Mouse (Mus musculus) thymus, adult 2 months (tissue): Measurements from ENCODE around the gene Atp1a2. TPM values are rescaled to one million over a fixed set of nuclear protein-coding genes. Genes with fewer than 3 reads are reported as not detected.
"Not testable (repeated sequence)": the region's sequence is repeated elsewhere in the genome, so short reads cannot be mapped to it uniquely, and the experiment has no call there.

ENCODE experiments used
- DNase-seq: peaks from one replicate; pipeline ENCODE4 v3.0.0; 2021
- H3K27ac ChIP-seq: fragments of 200-500 bp; 2 replicates; pipeline ENCODE4 v1.5.1; 2012; ENCODE audit warnings: low read length, control low read depth; ENCODE audit not compliant: control insufficient read depth, insufficient read depth
- H3K27me3 ChIP-seq: fragments of 200-500 bp; 2 replicates; pipeline ENCODE4 v1.6.1; 2012; ENCODE audit warnings: mild to moderate bottlenecking, low read length, moderate library complexity, mixed read lengths; ENCODE audit not compliant: control insufficient read depth, insufficient read depth
- H3K36me3 ChIP-seq: fragments of 200-500 bp; 2 replicates; pipeline ENCODE4 v1.6.1; 2012; ENCODE audit warnings: mild to moderate bottlenecking, low read length, moderate library complexity; ENCODE audit not compliant: control insufficient read depth, insufficient read depth
- H3K4me1 ChIP-seq: fragments of 200-500 bp; replicated peaks from 2 replicates; pipeline ENCODE4 v1.6.1; 2012; ENCODE audit warnings: low read length; ENCODE audit not compliant: control insufficient read depth, insufficient read depth
- H3K4me3 ChIP-seq: fragments of 200-500 bp; 2 replicates; pipeline ENCODE4 v1.5.1; 2012; ENCODE audit warnings: mild to moderate bottlenecking, low read length, control low read depth, moderate library complexity; ENCODE audit not compliant: control insufficient read depth, insufficient read depth
- CTCF ChIP-seq: fragments of 200-500 bp; IDR thresholded peaks from 2 replicates; pipeline ENCODE4 v1.5.1; 2012; ENCODE audit warnings: mild to moderate bottlenecking, control low read depth, low read length, moderate library complexity, borderline replicate concordance; ENCODE audit not compliant: control insufficient read depth, poor library complexity, insufficient read depth; ENCODE audit errors: extremely low read depth
- POLR2A ChIP-seq: fragments of 200-500 bp; IDR thresholded peaks from 2 replicates; pipeline ENCODE4 v1.6.1; 2012; ENCODE audit warnings: mild to moderate bottlenecking, low read length, control low read depth, moderate library complexity; ENCODE audit not compliant: control insufficient read depth, poor library complexity, insufficient read depth; ENCODE audit errors: extremely low read depth
- WGBS: fragments of 180-500 bp; shearing (Covaris S2); methylation state at CpG from one replicate; pipeline ENCODE4 v1.1.7; 2018; 5-methylcytosine and 5-hydroxymethylcytosine counted together
- polyA plus RNA-seq: library from polyadenylated mRNA; depleted of rRNA; stranded (reverse); fragments of >200 nt; gene quantifications from 2 replicates; pipeline ENCODE4 v1.2.3, GENCODE M21; 2012

The Atp1a2 gene
- polyA plus RNA-seq, 1 experiment: 28.5 TPM

DNA sequence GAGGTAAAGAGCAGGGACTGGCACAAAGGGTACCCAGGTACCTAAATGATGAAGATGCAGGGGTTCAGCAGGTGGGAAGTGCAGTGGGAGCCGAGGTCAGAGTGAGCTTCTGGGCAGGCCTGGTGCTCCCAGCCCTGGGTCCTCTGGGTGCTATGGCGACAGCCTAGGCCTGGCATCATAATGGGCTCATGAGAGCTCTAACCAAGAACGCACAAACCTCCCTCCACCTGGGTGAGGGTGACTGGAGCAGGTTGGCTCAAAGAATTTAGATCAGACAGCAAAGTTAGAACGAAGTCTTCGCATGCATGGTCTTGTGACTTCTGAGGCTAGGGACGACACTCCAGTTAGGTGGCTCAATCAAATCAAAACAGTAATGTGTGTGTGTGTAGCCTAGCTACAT, 39.5 kb downstream of the Atp1a2 start, which contains the start of gene Atp1a4:
TSS of gene Atp1a4 (minus strand) at position 101 of the 400 bp plus-strand sequence.
- Histone ChIP-seq H3K36me3 (no peaks in the 10 kb centered on the region), H3K4me1 (no peaks in the 10 kb centered on the region), H3K4me3 (no peak within 1 kb of the TSS), H3K27me3 (no peaks in the 10 kb centered on the region), H3K27ac (no peak within 1 kb of the TSS)
- WGBS: 96% methylated on average over 6 of the region's 6 CpGs
- no peak for DNase-seq
- TF ChIP-seq POLR2A (no peak), CTCF (no peak)

DNA sequence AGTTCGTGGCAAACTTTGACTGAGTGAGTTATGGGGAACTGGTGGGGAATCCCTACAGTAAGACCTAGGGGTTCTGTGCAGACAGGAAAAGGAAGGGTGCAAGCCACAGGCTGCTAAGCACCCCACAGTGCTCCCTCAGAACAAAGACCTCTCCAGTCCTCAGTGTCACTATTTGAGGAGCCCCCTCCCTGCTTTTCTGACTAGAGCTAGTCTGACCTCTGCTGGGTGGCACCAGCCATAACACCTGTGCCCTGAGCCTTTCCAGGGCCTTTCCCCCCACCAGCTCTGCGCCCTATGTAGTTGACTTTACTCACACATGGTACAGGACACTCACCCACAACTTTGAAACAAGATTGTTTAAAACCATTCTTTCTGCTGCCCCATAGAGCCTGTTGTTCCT, 50.2 kb downstream of the Atp1a2 start:
- peak; percentile 59 for DNase-seq
- Histone ChIP-seq H3K4me1 (no peaks in the 10 kb centered on the region), H3K36me3 (no peaks in the 10 kb centered on the region), H3K27me3 (no peaks in the 10 kb centered on the region), H3K4me3 (no peak overlapping the region), H3K27ac (no peak overlapping the region)
- no peak for TF ChIP-seq POLR2A
- peak; percentile 61; the same call in 1 of the 2 replicates for TF ChIP-seq CTCF
- WGBS: 21% methylated on average over 2 of the region's 2 CpGs

DNA sequence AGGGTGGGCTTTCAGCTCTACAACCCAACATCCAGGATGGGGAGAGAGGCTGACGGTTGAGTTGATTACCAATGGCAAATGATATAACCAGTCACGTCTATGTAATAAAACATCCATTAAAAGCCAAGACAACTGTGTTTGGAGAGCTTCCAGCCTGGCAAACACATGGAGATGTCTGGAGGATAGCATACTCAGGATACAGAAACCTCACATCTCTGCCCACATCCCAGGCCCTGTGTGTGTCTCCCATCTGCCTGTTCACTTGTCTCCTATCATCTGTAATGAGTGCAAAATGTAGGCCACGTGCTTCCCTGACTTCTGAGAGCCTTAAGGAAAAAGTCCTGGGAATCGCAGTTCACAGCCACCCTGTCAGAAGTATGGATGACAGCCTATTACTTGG, 50.6 kb downstream of the Atp1a2 start:
- H3K27me3 ChIP-seq: no peaks in the 10 kb centered on the region
- no peak for DNase-seq
- TF ChIP-seq CTCF (no peak), POLR2A (no peak)
- no peaks in the 10 kb centered on the region for H3K36me3 ChIP-seq
- no peak overlapping the region for H3K27ac ChIP-seq
- 80% methylated on average over 4 of the region's 4 CpGs for WGBS
- H3K4me1 ChIP-seq: no peaks in the 10 kb centered on the region
- no peak overlapping the region for H3K4me3 ChIP-seq

DNA sequence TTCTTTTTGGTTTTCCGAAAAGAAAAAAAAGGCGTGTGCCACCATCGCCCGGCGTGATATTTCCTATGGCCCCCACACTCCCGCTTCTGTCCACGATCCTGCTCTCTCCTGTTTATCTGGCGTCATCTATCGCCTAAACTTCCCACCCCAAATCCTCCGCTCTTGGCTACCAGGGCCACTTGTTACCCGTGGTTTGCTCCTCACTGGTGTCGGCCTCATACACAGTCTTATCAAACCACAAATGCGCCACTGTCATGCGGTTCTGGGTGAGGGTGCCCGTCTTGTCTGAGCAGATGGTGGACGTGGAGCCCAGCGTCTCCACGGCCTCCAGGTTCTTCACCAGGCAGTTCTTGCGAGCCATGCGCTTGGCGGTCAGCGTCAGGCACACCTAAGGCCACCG, 53.2 kb downstream of the Atp1a2 start:
- not testable (repeated sequence) for H3K27ac ChIP-seq, H3K4me1 ChIP-seq, H3K4me3 ChIP-seq, H3K36me3 ChIP-seq, DNase-seq, H3K27me3 ChIP-seq
- 41% methylated on average over 23 of the region's 23 CpGs for whole genome bisulfite sequencing

DNA sequence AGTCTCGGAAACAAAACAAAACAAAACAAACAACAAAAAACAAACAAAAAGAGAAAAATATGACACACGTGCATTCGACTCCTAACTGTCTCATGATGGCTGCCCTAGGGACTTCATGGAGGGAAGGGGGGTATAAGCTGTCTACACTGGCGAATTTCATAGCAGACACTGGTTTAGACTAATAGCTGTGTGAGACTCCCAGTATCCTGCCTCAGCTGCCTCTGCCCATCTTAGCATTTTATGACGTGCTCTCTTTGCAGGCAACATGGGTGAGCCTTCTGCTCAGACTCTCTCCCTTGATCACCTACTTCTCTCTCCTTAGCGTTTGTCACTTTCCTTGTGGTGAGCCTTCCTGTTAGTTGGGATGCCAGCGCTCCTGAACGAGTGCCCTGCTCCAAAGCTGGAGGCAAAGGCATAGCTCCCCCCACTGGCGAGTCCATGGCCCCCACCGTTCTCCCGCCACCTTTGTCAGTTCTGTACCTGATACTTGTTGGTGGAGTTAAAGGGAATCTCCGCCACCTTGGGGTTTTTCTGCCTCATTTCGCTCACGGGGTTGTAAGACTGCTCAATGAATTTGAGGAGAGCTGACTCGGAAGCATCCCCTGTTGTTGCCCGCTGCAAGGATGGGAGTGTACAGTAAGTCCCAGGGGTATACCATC, 54.2 kb downstream of the Atp1a2 start:
- Histone ChIP-seq H3K4me3 (no peak overlapping the region), H3K36me3 (no peaks in the 10 kb centered on the region), H3K27ac (no peak overlapping the region), H3K27me3 (no peaks in the 10 kb centered on the region), H3K4me1 (no peaks in the 10 kb centered on the region)
- TF ChIP-seq CTCF: no peak
- TF ChIP-seq POLR2A: no peak
- 72% methylated on average over 16 of the region's 16 CpGs for WGBS
- DNase-seq: no peak

DNA sequence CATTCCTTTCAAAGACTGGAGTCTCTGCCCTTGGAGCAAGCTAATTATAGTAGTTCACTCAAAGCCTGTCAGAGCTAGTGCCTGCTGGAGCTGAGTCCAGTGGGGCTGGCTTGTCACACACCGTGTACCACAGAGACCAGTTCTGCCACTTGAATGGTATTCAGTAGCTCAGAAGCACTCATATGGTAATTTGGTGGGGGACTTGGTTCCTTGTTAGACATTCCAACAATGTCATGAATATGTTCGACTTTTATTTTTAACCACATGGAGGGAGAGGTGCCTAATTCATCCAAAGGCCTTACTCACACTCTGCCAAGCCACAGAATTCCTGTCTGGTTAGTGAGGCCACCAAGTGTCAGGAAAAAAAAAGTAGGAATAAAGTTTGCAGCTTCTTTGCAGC, 55.5 kb downstream of the Atp1a2 start:
- no peaks in the 10 kb centered on the region for H3K36me3 ChIP-seq
- H3K27me3 ChIP-seq: no peaks in the 10 kb centered on the region
- H3K4me3 ChIP-seq: no peak overlapping the region
- no peak for TF ChIP-seq CTCF
- TF ChIP-seq POLR2A: no peak
- 92% methylated on average over 2 of the region's 2 CpGs for WGBS
- no peak overlapping the region for H3K27ac ChIP-seq
- DNase-seq: no peak
- no peaks in the 10 kb centered on the region for H3K4me1 ChIP-seq
